Mouse (Mus musculus) frontal cortex, postnatal 25 days (tissue): ENCODE measurements around the gene Polr2c.
"Not testable (repeated sequence)": the region's sequence is repeated elsewhere in the genome, so short reads cannot be mapped to it uniquely, and the experiment has no call there.

Experiments
- DNase-seq, 2 experiments: peaks; one replicate each; pipeline ENCODE4 v3.0.0; 2022; ENCODE audit warnings: low spot score in 2 of 2

Polr2c gene

GRCm38 (mm10) chr8:94857346-94858173 lies at the start of gene Polr2c:
Gene Polr2c, plus strand, starts transcription at chr8:94857450.
- peak; percentile 83 to 88 for DNase-seq

DNA sequence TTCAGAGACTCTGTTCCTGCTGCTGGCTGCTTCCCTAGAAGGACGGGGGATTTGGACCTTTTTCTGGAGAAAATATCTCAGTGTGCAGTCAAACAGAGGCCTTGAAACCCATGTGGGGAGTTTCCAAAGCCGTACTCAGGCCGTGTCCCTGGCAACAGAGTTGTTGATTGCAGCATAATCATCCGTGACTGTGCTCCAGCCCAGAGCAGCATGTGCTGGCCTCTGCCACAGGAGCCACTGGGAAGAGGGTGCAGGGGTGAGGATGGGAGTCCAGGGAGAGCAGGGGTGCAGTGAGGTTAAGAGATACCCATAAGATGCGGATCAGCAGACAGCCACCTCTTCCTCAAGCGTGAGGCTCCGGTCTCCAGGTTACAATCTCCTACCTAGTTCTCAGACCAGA lies 49.7 kb upstream of the Polr2c start:
- no peak for DNase-seq

DNA sequence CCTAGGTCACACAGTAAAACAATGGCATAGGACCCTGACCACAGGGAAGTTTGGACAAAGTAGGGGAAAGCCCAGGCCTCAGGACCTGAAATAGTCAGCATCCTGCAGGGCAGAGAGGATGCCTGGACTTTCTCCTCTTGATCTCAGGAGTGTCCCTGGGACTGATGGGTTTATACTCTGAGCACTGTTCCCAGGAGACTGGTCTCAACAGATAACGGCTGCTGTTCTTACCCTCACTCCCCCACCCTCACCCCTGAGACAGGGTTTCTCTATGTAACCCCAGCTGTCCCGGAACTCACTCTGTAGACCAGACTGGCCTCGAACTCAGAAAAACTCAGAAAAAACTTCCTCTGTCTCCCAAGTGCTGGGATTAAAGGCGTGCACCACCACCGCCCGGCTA lies 48.9 kb upstream of the Polr2c start:
- no peak for DNase-seq

GRCm38 (mm10) chr8:94810153-94810552 lies 47.1 kb upstream of the Polr2c start, which contains the start of gene Ccl17:
Gene Ccl17, plus strand, starts transcription at chr8:94810453.
- no peak for DNase-seq

DNA sequence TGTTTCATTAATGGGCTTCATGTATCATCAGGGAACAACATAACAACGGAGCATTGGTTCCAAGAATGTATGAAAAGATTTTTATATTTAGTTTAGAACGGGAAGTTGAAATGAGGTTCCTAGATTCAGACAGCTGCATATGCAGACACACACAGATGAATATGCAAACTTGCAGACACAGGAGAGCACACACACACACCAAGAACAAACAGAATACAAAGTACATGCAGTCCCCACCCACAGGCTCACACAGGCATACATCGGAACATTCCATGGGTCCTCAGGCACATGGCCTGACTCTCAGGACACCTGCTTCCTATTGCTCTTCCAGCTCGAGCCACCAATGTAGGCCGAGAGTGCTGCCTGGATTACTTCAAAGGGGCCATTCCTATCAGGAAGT lies 46.4 kb upstream of the Polr2c start:
- no peak for DNase-seq

- DNase-seq, result no peak
Measured at GRCm38 (mm10) chr8:94811654-94812053, 45.6 kb upstream of the Polr2c start.

GRCm38 (mm10) chr8:94812645-94813098 lies 44.6 kb upstream of the Polr2c start:
- peak; percentile 92 to 96 for DNase-seq

DNA sequence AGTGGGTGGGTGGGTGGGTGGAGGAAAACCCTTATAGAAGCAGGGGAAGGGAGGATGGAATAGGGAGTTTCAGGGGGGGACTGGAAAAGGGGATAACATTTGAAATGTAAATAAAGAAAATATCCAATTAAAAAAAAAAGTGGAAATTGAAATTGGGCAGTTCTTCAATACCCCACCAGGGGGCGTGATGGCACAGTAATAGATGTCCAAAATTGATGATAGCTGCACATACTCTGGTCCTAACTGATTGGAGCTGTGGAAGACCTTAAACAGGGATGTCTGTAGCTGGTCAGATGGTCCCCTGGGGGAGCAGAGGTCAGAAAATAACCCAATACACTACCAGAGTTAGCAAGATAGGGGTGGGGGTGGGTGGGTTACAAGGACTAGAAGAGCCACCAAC lies 42.7 kb upstream of the Polr2c start:
- no peak for DNase-seq

DNA sequence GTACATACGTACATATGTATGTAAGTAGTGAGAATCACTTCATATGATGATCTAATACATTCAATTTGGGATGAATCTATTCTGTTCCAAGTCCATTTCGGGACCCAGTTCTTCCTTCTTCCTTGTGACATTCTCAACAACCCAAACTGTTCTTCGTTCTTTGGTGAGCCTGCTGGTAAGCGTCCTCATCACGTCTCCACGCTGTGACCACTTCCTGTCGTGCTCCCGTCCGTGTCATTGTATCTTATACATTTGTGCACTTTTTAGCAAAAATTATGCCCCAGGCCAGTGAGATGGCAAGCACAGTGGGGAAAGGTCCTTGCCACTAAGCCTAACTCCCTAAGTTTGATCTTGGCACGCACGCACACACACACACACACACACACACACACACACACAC lies 39.3 kb upstream of the Polr2c start:
- DNase-seq, result no peak

DNA sequence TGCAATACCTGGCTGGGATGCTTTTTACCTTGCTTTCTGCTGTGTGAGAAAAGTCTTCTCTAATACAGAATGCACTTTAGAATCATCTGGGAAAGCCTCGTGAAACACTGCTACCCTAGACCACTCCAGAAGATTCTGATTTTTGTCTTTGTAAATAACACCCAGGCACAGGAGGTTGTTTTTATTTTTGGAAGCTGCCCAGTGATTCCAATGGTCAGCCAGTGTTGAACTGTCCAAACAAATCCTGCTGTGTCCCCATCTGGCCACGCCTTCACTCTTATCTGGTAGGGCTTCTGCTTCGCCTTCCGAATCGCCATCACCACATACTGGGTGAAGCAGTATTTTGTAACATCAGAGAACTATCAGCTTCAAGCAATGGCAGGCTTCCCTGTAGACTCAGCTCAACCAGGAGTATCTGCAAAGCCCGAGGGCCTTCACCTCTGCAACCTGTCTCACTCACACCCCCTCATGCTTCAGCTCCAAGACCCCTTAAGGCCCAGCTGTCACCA lies 37.5 kb upstream of the Polr2c start:
- no peak for DNase-seq

DNA sequence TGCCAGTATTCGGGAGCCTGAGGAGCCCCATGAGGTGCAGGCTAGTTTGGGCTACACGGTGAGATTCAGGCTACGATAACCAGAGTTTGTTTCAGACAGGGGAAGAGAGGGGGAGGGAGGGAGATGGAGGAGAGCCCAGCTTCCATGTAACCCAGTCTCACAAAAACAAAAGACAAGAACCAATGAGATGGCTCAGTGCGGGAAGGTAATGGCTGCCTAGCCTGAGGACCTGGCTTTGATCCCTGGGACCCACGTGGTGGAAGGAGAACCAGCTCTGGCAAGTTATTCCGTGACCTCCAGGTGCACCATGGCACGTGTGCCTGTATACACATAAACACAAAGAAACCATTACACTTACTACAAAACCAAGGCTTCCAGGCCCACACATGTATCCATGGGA lies 36.7 kb upstream of the Polr2c start:
- no peak for DNase-seq

GRCm38 (mm10) chr8:94821381-94821780 lies 35.9 kb upstream of the Polr2c start:
- DNase-seq, result no peak

GRCm38 (mm10) chr8:94822637-94823560 lies 34.4 kb upstream of the Polr2c start:
- DNase-seq, result no peak

- DNase-seq, result no peak
Measured at GRCm38 (mm10) chr8:94825170-94825569, 32.1 kb upstream of the Polr2c start.

DNA sequence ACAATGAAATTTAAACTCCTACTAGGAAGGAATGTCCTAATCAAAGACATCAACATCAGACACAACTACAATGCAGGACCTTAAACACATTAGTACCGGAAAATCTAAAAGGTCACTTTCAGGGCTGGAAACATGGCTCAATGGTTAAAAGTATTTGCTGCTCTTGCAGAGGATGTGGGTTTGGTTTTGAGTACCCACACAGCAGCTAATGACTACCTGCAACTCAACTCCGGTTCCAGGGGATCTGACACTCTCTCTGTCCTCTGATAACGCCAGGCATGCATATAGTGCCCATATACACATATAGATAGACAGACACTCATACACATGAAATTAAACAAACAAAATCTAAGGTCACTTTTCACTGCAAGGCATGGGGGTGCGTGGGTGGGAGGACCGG lies 31.0 kb upstream of the Polr2c start:
- DNase-seq, result no peak

- DNase-seq, result no peak
Measured at GRCm38 (mm10) chr8:94828284-94828683, 29.0 kb upstream of the Polr2c start.

DNA sequence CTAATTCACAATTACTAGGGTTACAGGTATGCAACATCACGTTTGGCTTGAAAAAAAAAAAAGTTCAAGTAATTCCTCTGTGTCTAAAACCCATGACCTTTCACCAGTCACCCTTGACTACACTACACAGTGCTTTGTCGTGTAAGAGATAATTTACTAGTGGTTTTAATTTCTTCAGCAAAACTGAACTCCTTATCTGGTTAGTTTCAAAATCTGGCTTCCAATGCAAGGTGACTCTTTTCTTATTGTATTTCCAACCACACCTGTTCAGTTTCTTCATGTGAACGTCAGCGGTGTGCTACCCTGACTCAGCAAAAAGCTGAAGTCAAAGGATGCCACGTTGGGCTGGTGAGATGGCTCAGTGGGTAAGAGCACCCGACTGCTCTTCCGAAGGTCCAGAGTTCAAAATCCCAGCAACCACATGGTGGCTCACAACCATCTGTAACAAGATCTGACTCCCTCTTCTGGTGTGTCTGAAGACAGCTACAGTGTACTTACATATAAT lies 23.3 kb upstream of the Polr2c start:
- not testable (repeated sequence) for DNase-seq

DNA sequence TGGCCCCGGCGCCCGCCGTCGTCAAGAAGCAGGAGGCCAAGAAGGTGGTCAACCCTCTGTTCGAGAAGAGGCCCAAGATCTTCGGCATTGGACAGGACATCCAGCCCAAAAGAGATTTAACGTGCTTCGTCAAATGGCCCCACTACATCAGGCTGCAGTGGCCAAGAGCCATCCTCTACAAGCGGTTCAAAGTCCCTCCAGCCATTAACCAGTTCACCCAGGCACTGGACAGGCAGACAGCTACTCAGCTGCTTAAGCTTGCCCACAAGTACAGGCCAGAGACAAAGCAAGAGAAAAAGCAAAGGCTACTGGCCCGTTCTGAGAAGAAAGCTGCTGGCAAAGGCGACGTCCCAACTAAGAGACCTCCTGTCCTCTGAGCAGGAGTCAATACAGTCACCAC lies 21.5 kb upstream of the Polr2c start:
- not testable (repeated sequence) for DNase-seq

- no peak for DNase-seq
Measured at GRCm38 (mm10) chr8:94836456-94837240, 20.6 kb upstream of the Polr2c start.

DNA sequence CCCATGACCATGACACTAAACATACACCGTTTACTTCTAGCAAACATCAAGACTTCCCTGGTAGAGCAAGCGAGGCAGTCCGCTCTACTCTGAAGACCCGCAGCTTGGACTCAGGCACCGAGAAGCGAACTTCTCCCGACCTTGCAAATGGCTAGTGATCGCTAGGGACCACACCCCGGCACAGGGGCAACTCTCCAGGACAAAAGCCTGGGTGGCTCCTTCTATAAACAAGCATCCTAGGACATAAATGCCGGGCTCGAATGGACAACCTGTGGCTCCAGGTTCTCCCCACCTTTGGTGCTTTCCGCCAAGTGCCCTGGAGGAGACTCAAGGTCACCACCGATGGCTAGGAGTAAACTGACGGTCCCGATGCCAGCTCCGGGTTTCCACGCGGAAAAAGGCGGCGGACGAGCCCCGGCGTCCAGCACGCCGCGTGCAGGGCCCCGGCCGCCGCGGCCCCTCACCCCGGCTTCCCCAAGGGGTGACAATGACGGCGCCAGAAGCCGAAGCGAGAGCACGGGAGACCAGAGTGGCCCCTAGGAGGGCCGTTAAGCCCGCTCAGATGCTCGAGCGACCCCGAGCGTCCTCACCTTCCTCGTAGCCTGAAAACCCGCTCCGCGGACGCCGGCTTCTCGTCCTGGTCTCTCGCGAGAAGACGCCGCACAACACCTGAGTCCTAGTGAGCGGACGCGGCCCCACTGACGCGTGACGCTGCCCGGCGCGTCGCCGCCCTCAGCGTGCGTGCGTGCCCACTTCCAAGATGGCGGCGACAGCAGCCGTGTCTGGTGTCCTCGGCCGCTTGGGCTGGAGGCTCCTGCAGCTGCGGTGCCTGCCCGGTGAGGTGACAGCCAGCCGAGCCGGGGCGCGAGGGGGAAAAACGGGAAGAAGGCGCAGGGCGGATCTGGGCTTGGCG lies 19.3 kb upstream of the Polr2c start, which contains the start of the genes Coq9 and Ciapin1:
Coq9 (plus strand) TSS at position 660 of the 913 bp plus-strand sequence.
Ciapin1 (minus strand) TSS at position 697 of the 913 bp plus-strand sequence.
- peak; percentile 86 to 91 for DNase-seq
